Mouse (Mus musculus) cerebellum, adult 11 months (tissue): ENCODE data around the gene Gm10719.
A peak's percentile ranks its signal among the peaks of the same experiment; 100 is the strongest.
"Not testable (repeated sequence)": the region's sequence is repeated elsewhere in the genome, so short reads cannot be mapped to it uniquely, and the experiment has no call there.

Source experiments
- DNase-seq: peaks from one replicate; pipeline ENCODE4 v3.0.0; 2022

The Gm10719 gene

DNA sequence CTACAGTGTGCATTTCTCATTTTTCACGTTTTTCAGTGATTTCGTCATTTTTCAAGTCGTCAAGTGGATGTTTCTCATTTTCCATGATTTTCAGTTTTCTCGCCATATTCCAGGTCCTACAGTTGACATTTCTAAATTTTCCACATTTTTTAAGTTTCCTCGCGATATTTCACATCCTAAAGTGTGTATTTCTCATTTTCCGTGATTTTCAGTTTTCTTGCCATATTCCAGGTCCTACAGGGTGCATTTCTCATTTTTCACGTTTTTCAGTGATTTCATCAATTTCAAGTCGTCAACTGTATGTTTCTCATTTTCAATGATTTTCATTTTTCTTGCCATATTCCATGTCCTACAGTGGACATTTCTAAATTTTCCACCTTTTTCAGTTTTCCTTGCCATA, at the start of gene Gm10719:
Gene Gm10719 (plus strand): TSS at position 301 of the 400 bp plus-strand sequence.
- DNase-seq = not testable (repeated sequence)

DNA sequence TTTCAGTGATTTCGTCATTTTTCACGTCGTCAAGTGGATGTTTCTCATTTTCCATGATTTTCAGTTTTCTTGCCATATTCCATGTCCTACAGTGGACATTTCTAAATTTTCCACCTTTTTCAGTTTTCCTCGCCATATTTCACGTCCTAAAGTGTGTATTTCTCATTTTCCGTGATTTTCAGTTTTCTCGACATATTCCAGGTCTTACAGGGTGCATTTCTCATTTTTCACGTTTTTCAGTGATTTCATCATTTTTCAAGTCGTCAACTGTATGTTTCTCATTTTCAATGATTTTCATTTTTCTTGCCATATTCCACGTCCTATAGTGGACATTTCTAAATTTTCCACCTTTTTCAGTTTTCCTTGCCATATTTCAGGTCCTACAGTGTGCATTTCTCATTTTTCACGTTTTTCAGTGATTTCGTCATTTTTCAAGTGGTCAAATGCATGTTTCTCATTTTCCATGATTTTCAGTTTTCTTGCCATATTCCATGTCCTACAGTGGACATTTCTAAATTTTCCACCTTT, 16.7 kb upstream of the Gm10719 start, which contains the start of gene Gm10722:
Gene Gm10722 (plus strand): TSS at position 478 of the 528 bp plus-strand sequence.
- not testable (repeated sequence) for DNase-seq

DNA sequence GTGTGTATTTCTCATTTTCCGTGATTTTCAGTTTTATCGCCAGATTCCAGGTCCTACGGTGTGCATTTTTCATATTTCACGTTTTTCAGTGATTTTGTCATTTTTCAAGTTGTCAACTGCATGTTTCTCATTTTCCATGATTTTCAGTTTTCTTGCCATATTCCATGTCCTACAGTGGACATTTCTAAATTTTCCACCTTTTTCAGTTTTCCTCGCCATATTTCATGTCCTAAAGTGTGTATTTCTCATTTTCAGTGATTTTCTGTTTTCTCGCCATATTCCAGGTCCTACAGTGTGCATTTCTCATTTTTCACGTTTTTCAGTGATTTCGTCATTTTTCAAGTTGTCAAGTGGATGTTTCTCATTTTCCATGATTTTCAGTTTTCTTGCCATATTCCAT, 16.2 kb upstream of the Gm10719 start:
- not testable (repeated sequence) for DNase-seq

DNA sequence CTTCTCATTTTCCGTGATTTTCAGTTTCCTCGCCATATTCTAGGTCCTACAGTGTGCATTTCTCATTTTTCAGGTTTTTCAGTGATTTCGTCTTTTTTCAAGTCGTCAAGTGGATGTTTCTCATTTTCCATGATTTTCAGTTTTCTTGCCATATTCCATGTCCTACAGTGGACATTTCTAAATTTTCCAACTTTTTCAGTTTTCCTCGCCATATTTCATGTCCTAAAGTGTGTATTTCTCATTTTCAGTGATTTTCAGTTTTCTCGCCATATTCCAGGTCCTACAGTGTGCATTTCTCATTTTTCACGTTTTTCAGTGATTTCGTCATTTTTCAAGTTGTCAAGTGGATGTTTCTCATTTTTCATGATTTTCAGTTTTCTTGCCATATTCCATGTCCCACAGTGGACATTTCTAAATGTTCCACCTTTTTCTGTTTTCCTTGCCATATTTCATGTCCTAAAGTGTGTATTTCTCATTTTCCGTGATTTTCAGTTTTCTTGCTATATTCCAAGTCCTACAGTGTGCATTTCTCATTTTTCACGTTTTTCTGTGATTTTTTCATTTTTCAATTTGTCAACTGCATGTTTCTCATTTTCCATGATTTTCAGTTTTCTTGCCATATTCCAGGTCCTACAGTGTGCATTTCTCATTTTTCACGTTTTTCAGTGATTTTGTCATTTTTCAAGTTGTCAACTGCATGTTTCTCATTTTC, 15.1 kb upstream of the Gm10719 start:
- DNase-seq = peak; percentile 74

DNA sequence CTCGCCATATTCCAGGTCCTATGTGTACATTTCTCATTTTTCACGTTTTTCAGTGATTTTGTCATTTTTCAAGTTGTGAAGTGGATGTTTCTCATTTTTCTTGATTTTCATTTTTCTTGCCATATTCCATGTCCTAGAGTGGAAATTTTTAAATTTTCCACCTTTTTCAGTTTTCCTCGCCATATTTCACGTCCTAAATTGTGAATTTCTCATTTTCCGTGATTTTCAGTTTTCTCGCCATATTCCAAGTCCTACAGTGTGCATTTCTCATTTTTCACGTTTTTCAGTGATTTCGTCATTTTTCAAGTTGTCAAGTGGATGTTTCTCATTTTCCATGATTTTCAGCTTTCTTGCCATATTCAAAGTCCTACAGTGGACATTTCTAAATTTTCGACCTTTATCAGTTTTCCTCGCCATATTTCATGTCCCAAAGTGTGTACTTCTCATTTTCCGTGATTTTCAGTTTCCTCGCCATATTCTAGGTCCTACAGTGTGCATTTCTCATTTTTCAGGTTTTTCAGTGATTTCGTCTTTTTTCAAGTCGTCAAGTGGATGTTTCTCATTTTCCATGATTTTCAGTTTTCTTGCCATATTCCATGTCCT, 14.3 kb upstream of the Gm10719 start, which contains the start of gene Gm11168:
Gene Gm11168 (plus strand): TSS at position 553 of the 603 bp plus-strand sequence.
- not testable (repeated sequence) for DNase-seq

DNA sequence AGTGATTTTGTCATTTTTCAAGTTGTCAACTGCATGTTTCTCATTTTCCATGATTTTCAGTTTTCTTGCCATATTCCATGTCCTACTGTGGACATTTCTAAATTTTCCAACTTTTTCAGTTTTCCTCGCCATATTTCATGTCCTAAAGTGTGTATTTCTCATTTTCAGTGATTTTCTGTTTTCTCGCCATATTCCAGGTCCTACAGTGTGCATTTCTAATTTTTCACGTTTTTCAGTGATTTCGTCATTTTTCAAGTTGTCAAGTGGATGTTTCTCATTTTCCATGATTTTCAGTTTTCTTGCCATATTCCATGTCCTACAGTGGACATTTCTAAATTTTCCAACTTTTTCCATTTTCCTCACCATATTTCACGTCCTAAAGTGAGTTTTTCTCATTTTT, 11.0 kb upstream of the Gm10719 start:
- DNase-seq = not testable (repeated sequence)

DNA sequence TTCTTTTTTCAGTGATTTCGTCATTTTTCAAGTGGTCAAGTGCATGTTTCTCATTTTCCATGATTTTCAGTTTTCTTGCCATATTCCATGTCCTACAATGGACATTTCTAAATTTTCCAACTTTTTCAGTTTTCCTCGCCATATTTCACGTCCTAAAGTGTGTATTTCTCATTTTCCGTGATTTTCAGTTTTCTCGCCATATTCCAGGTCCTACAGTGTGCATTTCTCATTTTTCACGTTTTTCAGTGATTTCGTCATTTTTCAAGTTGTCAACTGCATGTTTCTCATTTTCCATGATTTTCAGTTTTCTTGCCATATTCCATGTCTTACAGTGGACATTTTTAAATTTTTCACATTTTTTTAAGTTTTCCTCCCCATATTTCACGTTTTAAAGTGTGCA, 10.6 kb upstream of the Gm10719 start:
- DNase-seq = peak; percentile 76

DNA sequence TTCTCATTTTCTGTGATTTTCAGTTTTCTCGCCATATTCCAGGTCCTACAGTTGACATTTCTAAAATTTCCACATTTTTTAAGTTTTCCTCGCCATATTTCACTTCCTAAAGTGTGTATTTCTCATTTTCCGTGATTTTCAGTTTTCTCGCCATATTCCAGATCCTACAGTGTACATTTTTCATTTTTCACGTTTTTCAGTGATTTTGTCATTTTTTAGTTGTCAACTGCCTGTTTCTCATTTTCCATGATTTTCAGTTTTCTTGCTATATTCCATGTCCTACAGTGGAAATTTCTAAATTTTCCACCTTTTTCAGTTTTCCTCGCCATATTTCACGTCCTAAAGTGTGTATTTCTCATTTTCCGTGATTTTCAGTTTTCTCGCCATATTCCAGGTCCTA, 9.9 kb upstream of the Gm10719 start:
- DNase-seq = not testable (repeated sequence)

DNA sequence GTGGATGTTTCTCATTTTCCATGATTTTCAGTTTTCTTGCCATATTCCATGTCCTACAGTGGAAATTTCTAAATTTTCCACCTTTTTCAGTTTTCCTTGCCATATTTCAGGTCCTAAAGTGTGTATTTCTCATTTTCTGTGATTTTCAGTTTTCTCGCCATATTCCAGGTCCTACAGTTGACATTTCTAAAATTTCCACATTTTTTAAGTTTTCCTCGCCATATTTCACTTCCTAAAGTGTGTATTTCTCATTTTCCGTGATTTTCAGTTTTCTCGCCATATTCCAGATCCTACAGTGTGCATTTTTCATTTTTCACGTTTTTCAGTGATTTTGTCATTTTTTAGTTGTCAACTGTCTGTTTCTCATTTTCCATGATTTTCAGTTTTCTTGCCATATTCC, 7.9 kb upstream of the Gm10719 start:
- not testable (repeated sequence) for DNase-seq

DNA sequence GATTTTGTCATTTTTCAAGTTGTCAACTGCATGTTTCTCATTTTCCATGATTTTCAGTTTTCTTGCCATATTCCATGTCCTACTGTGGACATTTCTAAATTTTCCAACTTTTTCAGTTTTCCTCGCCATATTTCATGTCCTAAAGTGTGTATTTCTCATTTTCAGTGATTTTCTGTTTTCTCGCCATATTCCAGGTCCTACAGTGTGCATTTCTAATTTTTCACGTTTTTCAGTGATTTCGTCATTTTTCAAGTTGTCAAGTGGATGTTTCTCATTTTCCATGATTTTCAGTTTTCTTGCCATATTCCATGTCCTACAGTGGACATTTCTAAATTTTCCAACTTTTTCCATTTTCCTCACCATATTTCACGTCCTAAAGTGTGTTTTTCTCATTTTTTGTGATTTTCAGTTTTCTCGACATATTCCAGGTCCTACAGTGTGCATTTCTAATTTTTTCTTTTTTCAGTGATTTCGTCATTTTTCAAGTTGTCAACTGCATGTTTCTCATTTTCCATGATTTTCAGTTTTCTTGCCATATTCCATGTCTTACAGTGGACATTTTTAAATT, 5.1 kb upstream of the Gm10719 start:
- not testable (repeated sequence) for DNase-seq

DNA sequence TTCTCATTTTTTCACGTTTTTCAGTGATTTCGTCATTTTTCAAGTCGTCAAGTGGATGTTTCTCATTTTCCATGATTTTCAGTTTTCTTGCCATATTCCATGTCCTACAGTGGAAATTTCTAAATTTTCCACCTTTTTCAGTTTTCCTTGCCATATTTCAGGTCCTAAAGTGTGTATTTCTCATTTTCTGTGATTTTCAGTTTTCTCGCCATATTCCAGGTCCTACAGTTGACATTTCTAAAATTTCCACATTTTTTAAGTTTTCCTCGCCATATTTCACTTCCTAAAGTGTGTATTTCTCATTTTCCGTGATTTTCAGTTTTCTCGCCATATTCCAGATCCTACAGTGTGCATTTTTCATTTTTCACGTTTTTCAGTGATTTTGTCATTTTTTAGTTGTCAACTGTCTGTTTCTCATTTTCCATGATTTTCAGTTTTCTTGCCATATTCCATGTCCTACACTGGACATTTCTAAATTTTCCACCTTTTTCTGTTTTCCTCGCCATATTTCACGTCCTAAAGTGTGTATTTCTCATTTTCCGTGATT, 4.4 kb upstream of the Gm10719 start, which contains the start of gene Gm10721:
Gene Gm10721 (plus strand): TSS at position 408 of the 547 bp plus-strand sequence.
- DNase-seq = not testable (repeated sequence)

DNA sequence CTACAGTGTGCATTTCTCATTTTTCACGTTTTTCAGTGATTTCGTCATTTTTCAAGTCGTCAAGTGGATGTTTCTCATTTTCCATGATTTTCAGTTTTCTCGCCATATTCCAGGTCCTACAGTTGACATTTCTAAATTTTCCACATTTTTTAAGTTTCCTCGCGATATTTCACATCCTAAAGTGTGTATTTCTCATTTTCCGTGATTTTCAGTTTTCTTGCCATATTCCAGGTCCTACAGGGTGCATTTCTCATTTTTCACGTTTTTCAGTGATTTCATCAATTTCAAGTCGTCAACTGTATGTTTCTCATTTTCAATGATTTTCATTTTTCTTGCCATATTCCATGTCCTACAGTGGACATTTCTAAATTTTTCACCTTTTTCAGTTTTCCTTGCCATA, 1.9 kb upstream of the Gm10719 start, which contains the start of gene Gm10720:
Gene Gm10720 (plus strand): TSS at position 301 of the 400 bp plus-strand sequence.
- DNase-seq = not testable (repeated sequence)

DNA sequence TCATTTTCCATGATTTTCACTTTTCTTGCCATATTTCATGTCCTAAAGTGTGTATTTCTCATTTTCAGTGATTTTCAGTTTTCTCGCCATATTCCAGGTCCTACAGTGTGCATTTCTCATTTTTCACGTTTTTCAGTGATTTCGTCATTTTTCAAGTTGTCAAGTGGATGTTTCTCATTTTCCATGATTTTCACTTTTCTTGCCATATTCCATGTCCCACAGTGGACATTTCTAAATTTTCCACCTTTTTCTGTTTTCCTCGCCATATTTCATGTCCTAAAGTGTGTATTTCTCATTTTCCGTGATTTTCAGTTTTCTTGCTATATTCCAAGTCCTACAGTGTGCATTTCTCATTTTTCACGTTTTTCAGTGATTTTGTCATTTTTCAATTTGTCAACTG, 1.3 kb upstream of the Gm10719 start:
- DNase-seq = not testable (repeated sequence)

DNA sequence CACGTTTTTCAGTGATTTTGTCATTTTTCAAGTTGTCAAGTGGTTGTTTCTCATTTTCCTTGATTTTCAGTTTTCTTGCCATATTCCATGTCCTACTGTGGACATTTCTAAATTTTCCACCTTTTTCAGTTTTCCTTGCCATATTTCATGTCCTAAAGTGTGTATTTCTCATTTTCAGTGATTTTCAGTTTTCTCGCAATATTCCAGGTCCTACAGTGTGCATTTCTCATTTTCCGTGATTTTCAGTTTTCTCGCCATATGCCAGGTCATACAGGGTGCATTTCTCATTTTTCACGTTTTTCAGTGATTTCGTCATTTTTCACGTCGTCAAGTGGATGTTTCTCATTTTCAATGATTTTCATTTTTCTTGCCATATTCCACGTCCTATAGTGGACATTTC, 1.7 kb downstream of the Gm10719 start:
- DNase-seq = peak; percentile 6

DNA sequence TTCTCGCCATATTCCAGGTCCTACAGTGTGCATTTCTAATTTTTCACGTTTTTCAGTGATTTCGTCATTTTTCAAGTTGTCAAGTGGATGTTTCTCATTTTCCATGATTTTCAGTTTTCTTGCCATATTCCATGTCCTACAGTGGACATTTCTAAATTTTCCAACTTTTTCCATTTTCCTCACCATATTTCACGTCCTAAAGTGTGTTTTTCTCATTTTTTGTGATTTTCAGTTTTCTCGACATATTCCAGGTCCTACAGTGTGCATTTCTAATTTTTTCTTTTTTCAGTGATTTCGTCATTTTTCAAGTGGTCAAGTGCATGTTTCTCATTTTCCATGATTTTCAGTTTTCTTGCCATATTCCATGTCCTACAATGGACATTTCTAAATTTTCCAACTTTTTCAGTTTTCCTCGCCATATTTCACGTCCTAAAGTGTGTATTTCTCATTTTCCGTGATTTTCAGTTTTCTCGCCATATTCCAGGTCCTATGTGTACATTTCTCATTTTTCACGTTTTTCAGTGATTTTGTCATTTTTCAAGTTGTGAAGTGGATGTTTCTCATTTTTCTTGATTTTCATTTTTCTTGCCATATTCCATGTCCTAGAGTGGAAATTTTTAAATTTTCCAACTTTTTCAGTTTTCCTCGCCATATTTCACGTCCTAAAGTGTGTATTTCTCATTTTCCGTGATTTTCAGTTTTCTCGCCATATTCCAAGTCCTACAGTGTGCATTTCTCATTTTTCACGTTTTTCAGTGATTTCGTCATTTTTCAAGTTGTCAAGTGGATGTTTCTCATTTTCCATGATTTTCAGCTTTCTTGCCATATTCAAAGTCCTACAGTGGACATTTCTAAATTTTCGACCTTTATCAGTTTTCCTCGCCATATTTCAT, 2.9 kb downstream of the Gm10719 start:
- not testable (repeated sequence) for DNase-seq

DNA sequence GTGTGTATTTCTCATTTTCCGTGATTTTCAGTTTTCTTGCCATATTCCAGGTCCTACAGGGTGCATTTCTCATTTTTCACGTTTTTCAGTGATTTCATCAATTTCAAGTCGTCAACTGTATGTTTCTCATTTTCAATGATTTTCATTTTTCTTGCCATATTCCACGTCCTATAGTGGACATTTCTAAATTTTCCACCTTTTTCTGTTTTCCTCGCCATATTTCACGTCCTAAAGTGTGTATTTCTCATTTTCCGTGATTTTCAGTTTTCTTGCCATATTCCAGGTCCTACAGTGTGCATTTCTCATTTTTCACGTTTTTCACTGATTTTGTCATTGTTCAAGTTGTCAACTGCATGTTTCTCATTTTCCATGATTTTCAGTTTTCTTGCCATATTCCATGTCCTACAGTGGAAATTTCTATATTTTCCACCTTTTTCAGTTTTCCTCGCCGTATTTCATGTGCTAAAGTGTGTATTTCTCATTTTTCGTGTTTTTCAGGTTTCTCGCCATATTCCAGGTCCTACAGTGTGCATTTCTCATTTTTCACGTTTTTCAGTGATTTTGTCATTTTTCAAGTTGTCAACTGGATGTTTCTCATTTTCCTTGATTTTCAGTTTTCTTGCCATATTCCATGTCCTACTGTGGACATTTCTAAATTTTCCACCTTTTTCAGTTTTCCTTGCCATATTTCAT, 5.3 kb downstream of the Gm10719 start:
- peak; percentile 35 for DNase-seq

DNA sequence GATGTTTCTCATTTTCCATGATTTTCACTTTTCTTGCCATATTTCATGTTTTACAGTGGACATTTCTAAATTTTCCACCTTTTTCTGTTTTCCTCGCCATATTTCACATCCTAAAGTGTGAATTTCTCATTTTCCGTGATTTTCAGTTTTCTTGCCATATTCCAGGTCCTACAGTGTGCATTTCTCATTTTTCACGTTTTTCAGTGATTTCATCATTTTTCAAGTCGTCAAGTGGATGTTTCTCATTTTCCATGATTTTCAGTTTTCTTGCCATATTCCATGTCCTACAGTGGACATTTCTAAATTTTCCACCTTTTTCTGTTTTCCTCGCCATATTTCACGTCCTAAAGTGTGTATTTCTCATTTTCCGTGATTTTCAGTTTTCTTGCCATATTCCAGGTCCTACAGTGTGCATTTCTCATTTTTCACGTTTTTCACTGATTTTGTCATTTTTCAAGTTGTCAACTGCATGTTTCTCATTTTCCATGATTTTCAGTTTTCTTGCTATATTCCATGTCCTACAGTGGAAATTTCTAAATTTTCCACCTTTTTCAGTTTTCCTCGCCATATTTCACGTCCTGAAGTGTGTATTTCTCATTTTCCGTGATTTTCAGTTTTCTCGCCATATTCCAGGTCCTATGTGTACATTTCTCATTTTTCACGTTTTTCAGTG, 6.2 kb downstream of the Gm10719 start, which contains the start of gene Gm10718:
Gene Gm10718 (plus strand): TSS at position 236 of the 673 bp plus-strand sequence.
- DNase-seq = not testable (repeated sequence)

DNA sequence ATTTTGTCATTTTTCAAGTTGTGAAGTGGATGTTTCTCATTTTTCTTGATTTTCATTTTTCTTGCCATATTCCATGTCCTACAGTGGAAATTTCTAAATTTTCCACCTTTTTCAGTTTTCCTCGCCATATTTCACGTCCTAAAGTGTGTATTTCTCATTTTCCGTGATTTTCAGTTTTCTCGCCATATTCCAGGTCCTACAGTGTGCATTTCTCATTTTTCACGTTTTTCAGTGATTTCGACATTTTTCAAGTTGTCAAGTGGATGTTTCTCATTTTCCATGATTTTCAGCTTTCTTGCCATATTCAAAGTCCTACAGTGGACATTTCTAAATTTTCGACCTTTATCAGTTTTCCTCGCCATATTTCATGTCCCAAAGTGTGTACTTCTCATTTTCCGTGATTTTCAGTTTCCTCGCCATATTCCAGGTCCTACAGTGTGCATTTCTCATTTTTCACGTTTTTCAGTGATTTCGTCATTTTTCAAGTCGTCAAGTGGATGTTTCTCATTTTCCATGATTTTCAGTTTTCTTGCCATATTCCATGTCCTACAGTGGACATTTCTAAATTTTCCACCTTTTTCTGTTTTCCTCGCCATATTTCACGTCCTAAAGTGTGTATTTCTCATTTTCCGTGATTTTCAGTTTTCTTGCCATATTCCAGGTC, 6.9 kb downstream of the Gm10719 start:
- DNase-seq = peak; percentile 87

DNA sequence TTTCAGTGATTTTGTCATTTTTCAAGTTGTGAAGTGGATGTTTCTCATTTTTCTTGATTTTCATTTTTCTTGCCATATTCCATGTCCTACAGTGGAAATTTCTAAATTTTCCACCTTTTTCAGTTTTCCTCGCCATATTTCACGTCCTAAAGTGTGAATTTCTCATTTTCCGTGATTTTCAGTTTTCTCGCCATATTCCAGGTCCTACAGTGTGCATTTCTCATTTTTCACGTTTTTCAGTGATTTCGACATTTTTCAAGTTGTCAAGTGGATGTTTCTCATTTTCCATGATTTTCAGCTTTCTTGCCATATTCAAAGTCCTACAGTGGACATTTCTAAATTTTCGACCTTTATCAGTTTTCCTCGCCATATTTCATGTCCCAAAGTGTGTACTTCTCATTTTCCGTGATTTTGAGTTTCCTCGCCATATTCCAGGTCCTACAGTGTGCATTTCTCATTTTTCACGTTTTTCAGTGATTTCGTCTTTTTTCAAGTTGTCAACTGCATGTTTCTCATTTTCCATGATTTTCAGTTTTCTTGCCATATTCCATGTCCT, 7.8 kb downstream of the Gm10719 start, which contains the start of gene Gm10717:
Gene Gm10717 (plus strand): TSS at position 506 of the 556 bp plus-strand sequence.
- DNase-seq = not testable (repeated sequence)

DNA sequence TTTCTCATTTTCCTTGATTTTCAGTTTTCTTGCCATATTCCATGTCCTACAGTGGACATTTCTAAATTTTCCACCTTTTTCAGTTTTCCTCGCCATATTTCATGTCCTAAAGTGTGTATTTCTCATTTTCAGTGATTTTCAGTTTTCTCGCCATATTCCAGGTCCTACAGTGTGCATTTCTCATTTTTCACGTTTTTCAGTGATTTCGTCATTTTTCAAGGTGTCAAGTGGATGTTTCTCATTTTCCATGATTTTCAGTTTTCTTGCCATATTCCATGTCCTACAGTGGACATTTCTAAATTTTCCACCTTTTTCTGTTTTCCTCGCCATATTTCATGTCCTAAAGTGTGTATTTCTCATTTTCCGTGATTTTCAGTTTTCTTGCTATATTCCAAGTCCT, 8.4 kb downstream of the Gm10719 start:
- peak; percentile 16 for DNase-seq
